Mouse (Mus musculus) adrenal gland, postnatal 10 days (tissue): ENCODE data around the gene Scrn3. TPM values are rescaled to one million over a fixed set of nuclear protein-coding genes. Genes with fewer than 3 reads are reported as not detected.

ENCODE experiments used
- DNase-seq: peaks from one replicate; pipeline ENCODE4 v3.0.0; 2021; ENCODE audit warnings: mixed read lengths
- total RNA-seq, 2 experiments: library from RNA; stranded (reverse); gene quantifications; 2 replicates each; pipeline ENCODE4 v1.2.3; 2021

The Scrn3 gene
- total RNA-seq, 2 experiments from 2014 or later = 19.8 to 21.9 TPM

DNA sequence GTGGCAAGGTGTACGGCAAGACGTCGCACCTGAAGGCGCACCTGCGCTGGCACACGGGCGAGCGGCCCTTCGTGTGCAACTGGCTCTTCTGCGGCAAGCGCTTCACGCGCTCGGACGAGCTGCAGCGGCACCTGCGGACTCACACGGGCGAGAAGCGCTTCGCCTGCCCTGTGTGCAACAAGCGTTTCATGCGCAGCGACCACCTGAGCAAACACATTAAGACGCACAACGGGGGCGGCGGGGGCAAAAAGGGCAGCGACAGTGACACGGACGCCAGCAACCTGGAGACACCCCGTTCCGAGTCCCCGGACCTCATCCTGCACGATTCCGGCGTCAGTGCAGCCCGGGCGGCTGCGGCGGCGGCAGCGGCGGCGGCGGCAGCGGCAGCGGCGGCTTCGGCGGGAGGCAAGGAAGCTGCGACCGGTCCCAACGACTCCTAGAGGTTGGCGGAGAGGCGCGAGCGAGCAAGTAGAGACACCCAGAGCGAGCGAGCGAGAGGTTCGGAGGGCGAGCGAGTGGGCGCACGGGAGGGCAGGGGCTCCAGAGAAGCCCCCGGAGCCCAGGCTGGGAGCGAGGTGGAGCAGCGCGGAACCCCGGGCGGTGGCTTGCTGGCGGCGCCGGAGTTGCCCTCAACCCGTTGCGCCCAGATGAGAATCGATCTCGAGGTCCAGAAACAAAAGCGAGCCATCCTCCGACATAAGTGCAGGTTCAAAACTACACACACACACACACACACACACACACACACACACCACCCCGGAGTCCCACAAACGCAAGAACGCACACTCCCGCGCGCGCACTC, 38.1 kb upstream of the Scrn3 start:
- peak; percentile 58 for DNase-seq

DNA sequence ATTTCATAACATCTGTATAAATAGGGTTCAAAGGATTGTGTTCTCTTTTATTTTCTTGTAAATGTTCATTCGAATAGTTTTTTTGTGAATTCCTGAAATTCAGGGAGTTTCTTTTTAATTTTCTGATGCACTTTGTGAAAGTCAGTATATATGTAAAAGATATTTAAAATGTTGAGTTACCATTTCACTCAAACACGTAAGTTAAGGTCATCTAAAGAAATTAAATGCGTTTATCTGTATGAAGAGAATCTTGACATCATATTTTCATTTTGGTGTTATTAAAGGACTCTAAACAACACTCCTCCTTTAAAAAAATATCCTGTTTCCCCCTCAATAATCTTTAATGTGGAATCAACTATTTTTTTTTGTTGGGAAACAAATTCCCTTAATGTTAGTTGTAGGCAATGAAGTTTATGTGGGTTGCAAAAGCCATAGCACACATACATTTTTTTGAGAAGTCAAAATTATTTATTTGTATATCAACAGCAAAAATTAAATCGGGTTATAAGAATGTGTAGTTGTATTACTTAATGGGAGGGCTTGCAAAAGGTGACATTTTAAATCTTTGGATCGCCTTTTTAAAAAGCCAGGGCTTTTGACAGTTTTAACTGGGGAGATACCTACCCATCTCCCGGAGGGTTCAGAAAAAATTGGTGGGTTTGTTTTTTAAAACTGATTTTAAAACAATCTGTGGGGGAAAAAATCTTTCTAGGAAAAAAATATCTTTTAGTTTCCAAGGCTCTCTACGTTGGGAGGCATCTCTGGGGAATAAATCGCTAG, 37.0 kb upstream of the Scrn3 start:
- no peak for DNase-seq

DNA sequence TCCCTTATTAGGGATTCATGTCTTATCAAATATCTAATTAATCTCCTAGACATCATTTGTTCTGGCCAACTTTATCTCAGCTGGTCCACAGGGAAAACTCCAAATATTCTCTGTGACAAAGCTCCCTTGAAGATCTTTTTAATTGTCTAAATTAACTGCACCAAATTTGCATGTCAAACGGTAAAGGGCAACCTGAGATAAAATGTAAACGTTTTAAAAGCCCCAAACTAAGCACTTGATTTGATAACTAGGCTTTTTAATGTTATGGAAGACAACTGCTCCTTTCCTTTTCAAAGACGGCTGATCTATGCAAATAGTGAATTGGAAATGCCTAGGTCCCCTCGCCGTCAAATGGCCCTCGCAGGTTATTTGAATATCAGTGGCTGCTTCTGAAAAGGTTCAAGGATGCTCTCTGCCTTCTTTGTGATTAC, 36.2 kb upstream of the Scrn3 start:
- DNase-seq = no peak

DNA sequence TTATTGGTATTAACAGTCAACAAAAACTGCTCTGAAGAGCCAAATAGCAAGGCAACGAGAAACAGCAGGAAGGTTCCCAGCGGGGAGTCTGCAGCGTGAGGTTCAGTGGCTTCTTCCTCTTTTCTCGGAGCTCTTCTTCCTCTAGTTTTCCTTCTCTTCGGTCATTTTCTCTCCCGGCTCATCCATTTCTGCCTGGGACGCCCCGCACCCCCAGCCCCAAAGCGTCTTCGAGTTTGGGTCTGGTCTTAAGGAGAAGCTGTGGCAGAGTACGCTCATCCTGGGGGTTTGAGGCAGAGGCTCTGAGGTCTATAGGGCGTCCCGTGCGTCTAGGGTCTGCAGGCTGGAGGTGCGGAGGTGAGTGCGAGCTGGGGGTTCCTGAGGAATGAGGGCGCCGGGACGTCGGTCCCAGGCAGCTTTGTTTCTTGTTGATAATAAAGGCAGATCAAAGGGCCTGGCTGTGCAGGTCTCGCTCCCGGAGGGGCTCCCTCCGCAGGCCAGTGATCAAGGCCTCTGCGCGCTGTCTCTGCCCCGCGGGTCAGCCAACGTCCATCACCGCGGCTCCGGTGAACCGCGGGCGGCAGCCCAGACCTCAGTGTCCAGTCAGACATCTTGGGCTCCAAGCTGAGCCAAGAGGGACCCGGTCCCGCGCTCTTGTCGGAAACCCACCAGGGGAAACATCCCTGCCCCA, 35.2 kb upstream of the Scrn3 start:
- no peak for DNase-seq

DNA sequence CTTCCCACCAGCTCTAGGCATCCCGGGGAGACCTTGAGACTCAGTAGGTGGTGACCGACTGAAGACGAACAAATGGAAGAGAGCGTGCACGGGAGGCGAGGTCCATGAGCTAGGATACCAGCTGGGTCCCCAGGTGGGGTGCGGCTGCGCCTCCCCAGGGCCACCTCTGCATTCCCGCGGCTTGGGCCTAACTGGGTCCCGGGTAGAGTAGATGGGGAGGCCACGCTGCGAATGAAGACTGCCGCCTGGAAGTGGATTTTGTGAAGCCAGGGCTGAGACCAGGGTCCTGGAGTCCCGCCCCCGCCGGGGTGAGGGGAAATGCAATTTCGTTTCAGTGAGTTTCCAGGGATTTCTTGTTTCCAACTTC, 34.7 kb upstream of the Scrn3 start:
- no peak for DNase-seq

DNA sequence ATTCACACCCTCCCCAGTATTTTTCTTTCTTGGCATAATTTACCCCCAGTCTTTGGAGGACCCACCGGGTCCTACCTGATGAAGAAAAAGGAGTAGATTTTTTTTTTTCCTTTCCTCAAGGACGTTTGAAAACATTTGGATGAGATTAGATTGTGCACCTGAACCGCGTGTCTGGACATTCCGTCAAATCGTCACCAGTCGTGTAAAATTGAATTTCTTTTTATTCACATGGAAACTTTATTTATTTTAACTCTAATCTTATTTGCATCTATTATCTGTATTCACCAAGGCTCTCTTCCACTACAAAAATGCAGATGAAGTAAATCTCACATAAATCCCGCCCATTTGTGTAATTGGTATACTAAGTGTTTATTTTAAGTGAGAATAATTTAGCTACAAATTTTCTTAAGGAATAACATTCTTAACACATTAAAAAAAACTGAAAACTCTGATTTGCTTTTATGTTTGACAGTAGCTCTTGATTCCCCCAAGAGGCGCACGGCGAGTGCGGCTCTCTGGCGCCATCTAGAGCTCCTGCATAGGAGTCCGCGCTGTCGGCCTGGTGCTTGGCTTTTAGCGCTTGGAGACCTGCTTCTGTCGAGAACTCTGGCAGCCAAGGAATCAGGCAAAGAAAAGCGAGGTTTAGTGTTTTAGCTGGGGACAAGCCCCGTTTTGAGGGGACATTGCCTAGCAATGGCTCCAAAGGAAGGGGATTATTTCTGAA, 34.1 kb upstream of the Scrn3 start:
- peak; percentile 93 for DNase-seq

DNA sequence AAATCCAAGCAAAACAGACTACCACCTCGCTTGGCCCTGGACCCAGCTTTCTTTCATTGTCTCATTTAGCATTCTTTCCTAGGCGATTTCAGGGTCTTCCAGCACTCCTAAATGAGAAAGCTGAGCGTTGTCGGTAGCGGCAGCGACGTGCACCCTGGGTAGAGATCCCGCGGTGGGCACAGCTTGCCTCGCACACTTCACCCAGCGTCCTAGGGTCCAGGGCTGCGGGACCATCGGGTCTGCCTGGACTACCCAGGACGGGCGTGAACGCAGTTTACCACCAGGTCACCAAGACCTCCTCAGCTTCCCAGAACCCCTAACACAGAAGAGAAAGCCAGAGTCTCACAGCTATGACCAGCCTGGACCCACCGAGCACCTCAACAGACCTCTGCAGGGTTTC, 33.5 kb upstream of the Scrn3 start:
- no peak for DNase-seq

DNA sequence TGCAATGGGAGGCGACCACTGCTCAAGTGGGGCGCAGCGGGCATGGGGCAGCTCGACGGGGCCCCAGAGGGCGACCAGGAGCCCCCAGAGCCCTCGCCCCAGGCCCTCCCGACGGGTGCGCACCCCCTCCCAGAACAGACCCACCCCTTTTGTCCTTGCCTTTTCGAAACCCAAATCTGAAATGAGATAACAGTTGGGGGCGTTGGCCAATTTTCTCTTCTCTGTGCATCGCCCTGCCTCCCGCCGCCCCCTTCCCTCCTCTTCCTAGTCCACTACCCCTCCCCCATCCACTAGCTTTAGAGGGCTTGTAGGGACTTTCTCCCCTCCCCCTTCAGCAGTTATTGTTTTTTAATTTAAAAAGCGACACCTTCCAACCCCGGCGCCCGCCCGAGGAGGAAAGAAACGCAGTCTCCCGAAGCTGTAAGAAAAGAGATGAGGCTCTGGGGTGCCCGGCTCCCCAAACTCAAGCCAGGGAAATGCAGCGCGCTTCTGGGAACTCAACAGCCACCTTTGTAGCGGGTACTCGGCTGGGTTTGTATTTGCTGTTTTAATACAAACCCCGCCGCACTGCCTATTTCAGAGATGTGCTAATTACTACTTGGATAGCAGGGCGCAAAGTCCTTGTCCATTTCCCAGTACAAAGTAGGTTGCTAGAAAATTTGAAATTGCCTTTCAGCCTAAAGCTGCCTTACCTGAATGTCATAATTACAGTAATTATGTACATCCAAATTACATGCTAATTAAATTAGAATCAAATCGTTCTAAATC, 32.9 kb upstream of the Scrn3 start:
- DNase-seq = no peak

DNA sequence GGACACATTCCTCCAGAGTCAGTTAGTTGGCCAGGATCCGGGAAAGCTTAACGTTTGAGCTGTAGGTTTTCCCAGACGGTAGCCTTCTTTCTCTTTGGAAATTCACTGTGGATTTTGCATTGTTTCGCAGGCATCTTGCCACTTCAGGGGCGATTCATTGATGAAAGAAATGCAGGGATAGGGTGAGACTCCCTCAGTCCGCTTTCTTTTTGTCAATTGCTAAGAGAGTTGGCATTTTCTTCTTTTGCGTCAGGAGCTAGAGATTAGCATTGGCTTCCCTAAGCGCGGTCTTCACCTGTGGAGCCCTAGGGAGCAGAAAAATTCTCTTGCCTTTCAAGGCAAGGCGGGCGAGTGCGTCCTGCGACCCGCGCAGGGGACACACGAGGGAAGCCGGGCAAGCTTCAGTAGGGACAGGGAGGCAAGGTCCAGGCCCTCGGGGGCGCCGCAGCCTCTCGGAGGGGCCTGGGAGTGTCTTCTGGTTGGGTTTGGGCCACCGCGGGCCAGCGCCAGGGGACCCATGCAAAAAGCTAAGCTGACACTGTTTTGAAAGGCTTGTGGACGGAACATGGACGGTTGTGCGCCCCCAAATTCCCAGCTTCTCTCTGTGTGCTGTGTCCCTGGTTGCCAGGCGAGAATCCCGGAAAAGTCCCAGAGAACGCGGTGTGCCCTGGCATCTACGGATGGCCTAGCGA, 31.9 kb upstream of the Scrn3 start:
- no peak for DNase-seq

DNA sequence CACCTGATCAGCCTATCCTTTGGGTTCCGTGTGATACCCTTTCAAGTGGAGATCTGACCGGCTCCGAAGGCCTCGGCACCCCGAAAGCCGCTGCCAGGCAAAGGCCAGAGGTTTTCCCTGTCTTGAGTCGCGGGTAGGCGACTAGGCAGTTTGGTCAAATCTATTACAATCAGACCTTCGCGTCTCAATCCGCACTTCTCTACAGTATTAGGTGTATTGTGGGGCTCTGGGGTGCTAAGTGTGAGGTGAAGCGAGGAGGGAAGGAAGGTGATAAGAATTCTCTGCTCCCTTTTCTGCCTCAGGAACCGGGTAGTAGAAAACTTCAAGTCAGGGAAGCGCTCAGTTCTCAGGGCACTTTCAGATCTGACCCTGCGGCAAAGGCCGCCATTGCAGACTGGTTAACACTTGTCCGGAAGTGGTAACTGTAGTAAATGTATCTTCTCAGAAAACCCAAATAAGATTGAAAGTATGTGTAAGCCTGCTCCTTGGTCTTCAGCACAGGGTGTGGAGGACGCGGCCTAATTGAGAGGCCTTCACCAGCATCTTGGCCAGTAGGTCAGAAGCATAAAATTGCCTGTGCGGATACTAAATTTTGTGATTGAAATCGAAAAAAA, 31.2 kb upstream of the Scrn3 start:
- DNase-seq = no peak

DNA sequence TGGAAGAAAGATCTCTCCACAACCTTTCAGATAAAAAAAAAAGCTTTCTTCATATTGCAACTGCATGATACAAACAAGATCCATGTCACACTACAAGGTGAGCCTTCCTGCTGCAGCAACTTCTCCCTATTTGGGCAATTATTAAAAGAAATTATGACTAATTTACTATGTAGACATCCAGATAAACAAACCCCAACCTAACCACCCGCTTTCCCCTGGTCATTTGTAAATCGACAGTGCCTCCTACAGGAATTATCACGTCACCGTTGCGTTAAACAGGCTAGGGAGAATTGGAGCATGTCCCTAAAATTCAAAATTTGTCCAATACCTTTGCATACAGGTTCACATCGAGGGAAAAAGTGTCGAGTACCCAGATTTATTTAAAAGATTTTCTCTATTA, 30.7 kb upstream of the Scrn3 start:
- DNase-seq = no peak

DNA sequence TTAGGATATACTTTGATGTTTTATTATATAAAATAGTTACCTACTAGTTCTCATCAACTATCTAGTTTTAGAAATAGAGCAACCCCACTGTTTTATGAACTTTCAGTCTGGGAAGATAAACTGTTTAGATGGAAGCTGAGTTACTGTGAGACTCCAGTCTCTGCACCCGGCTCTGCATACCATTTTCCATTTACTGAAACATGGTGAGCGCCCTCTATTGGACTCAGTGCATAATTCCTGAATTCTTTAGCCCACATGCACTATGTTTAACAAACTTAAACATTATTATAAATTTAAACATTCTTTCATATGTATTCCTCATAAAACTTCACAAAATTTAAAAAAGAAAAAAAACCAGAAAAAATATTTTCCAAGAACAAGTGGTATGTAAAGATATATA, 26.8 kb upstream of the Scrn3 start:
- no peak for DNase-seq

DNA sequence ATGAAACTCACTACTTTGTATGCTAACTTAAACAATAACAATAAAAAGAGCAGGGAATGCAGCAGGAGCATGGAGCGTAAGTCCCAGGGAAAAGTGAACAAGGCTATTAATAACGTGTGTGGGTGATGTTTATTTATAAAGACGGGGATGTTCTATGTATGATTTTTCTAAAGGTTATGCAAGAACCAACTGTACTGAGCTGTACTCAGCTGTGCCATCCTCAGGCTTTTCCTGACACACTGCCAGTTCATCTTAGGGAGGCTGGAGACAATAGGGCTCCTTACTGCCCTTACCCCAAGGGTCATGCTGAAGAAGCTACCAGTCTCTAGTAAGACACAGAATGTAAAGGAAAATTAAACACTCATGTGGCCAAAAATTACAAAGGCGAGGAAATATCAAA, 21.3 kb upstream of the Scrn3 start:
- no peak for DNase-seq

DNA sequence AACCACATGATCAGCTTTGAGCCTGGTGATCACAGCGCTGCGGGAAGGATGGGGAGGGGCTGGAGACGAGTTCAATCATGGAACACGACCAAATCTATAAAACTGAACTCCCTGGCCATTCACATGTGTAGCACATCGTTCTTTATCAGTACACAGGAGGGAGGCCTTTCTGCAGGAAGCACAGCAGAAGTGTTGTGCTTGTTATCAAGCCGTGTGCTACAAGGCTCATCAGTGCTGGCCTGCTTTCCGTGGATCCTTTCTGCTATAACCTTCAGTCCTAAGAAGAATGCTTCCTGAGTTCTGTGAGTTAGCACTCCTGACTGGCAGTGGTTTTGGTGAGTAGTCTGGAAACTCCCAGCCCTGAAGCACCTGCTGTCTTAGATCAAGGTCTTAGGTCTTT, 17.4 kb upstream of the Scrn3 start:
- no peak for DNase-seq

DNA sequence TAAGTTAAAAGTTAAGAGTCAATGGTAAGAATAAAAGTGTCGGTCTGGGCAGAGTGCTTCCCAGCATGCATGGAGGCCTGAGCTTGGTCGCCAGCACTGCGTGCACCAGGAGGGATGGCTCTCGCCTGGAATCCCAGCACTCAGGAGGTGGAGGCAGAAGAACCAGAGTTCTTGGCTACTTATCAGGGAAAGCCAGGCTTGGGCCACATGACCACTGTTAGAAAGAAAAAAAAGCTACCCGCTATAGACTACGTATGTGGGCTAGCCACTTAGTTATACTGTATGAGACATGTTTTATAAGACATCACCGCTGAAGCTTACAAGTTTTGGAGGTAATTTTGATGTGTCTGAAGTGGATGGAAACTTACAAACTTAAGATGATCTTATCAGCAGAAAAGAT, 14.2 kb upstream of the Scrn3 start:
- no peak for DNase-seq

DNA sequence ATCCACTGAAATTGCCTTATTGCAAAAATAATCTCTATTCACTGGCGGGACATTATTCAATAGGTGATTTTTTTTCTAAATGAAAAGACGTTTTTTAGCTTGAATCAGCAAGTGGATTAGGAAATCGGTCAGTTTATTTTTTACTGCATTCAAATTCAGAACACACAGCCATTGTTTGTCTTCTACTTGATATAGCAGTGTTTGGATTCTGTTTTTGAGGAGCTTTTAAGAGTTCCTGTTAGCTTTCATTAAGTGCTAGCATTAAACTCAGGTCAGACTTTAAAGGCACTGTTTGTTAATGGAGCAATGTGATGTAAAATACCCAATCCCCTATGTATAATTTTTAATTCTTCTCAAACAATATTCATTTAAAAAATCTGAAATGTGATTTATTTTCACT, 13.6 kb upstream of the Scrn3 start:
- no peak for DNase-seq

DNA sequence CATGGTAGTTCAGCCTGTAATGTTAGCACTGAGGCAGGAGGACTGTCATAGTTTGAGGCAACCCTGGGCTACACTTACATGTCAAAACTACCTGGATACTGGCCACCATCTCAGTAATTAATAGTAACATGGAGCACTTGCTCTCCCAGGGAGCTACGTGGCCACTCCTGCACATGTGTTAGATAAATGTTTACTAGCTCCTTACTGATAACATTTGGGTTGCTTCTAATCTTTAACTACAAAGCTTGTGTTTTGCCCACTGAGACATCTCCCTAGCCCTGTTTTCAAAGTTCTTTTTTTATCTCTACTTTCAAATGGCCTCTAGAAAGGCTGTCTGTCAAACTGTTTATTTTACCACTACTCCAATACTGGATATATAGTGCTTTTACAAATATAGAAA, 10.4 kb upstream of the Scrn3 start:
- no peak for DNase-seq

DNA sequence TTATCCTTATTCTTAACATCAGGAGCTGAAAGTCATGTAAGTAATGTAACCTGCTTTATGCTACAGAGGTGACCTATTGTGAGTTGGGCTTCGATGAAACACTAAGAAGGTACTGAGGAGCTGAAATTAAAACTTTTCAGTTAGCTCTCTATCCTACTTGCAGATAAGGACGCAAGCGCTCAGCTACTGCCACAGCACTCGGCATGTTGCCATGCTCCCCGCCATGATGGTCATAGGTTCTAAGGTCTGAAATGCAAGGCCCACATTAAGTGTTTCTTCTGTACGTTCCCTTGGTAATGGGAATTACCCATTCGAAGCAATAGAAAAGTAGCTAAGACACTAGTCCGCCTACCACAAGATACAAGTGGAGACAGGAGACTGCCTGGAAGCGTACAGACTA, 9.7 kb upstream of the Scrn3 start:
- DNase-seq = no peak

DNA sequence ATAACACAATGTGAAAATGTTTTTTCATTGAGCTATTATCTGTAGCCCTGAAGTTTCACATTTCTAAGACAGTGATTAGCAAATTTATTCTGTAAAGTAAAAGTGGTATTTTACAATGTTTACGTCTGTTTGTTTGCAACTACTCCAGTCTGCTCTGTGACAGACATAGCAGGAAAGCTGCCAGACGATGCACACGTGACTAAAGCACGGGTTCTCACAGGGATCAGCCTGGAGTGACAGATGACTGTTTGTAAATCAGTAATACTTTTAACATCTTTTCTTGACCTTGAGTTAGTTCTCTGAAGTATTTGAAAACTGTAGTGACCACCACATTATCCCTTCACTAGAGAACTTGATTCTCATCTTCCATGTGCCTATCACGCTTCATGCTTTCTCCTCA, 7.9 kb upstream of the Scrn3 start:
- no peak for DNase-seq

DNA sequence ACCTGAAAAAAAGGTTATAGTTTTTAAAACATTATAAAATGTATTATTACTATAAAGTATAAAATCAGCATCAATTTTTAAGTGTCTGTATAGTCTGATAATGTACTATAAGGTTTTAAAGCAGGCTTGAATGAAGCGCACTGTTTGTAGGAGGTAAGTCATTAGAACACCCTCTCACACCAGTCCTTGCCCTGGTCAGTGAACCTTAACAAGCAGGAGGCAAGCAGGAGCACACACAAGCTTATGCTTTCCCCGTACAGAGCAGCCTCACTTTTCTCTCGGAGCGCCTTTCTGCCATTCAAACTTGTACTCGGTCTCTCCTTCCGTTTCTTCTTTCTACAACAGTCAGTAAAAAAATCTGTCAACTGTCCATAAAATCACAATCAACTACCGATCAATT, 6.4 kb upstream of the Scrn3 start:
- no peak for DNase-seq

DNA sequence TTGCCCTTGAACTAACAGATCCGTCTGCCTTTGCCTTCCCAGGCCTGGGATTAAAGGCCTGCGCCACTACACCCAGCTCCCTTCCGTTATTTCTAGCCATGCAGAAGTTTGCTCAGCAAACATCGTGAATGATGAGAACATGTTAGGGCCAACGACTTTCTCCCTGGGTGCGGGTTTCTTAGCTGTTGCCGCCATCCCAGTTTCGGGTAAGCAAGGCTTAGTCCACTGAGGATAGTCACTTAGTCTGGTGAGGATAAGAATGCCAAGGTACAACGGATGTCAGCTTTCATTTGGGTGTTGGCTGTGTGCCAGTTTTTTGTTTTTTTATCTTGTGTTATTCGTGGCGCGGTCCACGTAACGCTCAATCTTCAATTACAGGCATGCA, 708 bp downstream of the Scrn3 start:
- DNase-seq = peak; percentile 58
